Mouse (Mus musculus) cerebellum, postnatal 14 days (tissue): ENCODE data around the gene Snca.

Experiments used
- DNase-seq, 2 experiments: peaks; one replicate each; pipeline ENCODE4 v3.0.0; 2021; ENCODE audit warnings: mixed read lengths in 2 of 2

Snca gene

DNA sequence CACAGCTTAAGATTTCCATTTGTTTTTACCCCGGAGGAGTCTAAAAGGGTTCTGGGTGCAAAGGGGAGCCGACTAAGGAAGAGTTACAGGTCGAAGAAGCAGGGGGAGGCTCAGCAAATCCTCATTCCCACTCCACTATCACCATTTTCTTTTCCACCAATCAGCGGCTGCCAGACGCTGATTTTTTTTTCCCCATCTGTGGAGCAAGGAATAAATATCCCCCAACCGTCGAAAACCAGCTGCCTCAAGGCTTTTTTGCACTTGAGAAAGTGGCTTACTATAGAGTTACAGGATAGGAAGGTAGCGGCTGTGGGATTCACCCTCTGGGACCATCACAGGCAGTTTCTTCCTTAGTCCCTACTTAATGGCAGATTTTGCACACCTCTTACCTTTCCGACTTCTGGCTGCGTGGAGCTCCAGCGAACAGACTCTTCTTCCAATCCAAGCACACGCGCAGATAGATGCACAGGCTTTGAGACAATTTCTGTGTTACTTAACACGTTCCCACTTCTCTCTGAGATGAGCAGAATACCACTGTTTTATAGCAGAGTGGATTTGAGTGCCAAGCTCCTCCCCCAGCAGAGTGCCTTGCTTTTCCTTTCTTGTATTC lies at the start of gene Snca:
Gene Snca (minus strand): TSS at position 574 of the 610 bp plus-strand sequence.
- peak; percentile 56 to 58 for DNase-seq

DNA sequence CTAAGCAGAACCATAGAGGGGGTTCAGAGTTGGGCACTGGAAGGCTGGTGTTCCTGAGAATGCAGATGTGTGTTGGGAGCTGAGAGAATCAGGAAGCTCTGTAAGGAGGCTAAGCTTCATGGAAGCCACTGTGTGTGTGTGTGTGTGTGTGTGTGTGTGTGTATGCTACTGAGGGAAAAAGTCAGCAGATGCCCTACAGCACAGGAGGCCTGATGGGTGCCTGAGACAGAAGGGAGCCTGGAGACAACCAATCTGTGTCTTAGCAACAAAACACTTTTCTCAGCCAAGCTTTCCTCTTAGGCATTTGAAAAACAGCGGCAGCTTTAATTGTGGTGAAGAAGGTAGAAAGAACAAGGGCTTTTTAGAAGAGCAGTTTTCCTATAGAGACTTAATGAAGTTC lies 40.5 kb upstream of the Snca start:
- DNase-seq: peak; percentile 10 to 37

DNA sequence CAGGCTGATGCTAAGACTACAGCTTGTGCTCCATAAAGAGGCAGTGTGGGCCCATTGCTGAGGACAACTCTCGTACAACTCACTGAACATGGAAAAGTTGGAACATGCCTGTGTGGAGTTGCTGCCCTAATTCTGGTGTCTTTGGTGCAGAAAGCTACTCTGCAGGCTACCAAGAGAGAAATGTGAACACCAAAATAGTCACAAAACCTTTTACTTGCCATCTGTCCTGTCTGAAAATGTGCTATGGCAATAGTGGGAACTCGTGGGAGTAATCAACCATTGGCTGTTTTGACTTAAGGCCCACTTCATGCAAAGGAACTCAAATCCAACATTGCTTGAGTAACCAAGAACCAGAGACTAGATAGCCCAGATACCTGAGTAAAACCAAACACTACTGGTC lies 26.9 kb upstream of the Snca start:
- DNase-seq: no peak

DNA sequence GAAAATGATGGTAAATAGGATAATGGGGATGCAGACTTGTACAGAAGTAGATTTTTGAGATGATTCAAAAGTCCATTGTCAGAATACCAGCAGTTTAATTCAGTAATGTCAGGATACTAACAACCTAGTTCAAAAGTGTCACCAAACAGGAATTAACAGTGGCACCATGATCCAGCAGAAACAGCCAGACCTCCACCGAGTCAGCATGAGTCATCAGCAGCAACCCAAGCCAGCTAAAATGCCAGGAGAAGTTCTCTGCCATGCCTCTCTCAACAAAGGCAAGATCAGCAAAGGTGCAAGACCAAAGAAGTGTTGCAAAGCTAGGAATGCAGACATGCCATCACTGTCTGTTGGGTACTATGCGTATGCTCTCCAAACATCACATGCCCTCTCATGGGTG lies 22.0 kb upstream of the Snca start:
- DNase-seq: no peak

DNA sequence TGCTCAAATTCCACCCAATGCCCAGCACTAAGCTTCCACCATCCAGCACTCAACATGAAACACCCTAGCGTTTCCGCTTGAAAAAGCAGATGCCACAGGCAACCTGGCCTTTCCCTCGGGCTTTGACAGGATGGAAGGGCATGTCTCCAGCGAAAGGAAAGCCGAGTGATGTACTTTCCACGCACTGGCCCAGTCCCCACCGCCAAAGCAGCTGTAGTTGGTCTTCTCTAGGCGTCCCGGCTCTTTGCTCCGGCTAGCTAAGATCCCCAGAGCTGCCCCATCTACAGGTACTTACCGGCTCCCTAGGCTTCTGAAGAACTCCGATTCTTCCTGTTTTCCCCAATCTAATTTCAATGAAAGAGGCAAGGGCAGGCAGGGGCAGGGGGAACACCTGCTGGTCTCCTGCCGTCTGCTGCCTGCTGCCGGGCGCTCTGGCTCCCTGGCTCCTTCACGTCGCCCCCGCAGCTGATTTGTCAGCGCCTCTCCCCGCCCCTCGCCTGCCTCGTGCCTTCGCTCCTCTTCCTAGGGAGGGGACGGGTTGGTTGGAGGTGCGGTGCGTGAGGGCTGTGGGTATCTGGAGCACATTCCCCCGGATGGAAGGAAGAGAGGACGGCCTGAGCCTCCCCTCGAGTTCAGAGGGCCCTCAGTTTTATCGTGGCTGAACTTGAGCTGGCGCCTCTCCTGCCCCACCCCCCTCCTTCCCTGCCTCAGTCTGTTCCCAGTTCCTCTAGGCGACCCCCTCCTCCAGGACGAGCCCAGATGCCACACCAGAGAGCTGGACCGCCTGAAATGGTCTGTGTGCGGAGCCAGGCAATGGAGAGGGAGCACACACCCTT lies 1.0 kb downstream of the Snca start:
- peak; percentile 86 to 88 for DNase-seq

DNA sequence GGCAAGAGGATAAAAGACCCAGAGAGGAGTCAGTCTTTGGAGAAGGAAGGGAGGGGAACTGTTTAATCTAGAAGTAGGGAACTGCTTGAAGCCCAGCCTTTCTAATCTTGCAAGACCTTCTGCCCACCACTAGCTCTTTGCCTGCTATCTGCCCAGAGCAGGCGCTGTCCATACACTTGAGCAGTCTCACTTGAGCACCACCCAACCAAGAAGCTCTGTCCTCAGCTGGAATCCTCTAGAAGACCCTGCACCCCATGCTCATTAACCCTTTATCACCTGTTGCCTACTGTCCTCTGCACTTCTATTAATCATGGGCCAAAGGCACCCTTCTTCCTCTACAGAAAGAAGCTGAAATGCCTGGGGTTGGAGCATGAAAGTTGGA lies 1.6 kb downstream of the Snca start:
- peak in 1 of 2 experiments; percentile 36 for DNase-seq

DNA sequence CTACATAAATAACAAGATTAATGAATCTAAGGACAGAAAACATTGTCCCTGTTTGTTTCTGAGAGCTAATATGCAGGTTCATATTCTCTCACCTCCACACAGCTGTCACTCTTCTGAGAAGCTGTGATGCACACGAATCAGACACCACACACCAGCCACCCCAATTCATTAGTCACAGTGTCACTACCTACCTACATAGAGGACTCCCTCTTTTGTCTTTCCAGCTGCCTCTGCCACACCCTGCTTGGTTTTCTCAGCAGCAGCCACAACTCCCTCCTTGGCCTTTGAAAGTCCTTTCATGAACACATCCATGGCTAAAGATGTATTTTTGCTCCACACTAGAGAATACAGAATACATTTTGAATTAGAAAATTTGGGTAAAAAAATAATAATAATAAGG lies 2.4 kb downstream of the Snca start:
- no peak for DNase-seq

DNA sequence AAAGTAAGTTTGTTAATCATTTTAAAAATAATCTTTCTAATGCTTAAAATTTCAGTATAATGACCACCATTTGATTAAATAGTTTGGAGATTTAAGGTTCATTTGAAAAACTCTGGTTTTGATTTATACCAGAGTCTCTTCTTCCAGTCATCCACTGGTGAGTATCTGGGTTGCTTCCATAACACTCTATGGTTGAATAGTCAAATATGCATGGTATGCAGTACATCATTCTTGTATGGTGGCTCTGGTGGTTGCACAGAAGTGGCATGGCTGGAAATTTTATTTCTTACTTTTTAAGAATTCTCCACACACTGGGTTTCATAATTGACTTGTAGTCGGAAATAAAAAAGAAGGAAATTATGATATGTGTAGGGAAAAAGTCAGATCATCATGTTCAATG lies 10.4 kb downstream of the Snca start:
- DNase-seq: no peak

DNA sequence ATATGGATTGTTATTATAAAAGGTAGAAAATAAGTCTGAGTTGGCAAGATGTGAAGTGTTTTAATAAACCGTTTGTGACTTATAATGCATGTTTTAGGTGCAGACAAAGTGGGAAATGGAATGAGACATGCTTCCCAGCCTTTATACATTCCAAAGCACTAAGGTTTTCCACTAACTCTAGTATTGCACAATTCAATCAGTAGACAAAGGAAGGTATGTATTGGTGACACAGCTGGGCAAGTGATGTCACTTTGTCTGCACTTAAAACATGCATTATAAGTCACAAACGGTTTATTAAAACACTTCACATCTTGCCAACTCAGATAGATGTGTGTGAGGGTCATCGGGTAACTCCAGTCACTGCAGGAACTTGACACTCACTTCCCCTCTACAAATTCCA lies 16.1 kb downstream of the Snca start:
- no peak for DNase-seq

DNA sequence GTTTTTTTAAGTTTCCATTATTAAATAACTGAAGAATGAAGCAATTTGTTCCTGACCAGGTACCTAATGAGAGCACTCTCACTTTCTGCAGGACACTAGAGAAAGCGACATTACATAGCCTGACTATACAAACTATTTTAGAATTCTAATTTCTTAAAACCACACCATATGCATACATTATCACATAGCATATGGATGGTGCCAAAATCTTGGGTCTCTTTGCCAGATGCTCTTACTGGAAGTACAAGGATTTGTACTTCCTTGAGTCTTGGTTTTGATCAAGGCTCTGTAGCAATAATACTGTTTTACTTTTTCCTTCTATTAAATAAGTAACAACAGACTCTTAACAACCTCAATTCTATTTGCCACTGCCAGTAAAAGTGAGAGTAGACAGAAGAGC lies 31.4 kb downstream of the Snca start:
- no peak for DNase-seq

DNA sequence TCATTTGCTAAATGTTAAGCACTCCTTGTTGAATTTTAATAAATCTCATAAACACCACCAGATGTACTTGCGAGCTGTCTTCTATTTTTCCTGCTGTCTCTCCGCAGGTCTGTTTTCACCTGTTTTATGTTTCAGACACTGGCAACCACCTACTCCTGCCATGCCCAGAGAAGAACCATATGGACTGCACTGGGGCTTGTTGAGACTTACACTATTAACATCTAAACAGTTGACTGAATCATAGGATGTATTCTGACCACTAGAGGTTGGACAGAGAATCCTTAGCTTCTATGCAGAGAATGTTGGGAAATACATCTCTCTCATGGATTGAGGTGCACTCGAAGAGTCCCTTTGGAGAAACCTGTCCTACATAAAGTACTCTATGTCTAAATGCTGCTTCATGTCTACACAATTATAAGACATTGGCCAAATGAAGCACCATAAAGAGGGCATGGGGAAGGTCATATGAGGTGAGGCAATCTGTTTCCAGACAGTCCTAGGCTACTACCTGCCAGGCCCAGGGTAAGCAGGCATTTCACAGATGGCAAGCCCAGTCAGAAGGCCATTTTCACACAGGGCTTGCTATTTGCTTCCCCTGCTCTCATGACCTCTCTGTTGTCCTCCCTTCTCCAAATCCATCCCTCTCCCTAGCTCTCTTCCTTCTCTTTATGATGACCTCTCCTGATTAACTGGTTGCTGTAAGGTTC lies 35.8 kb downstream of the Snca start:
- peak; percentile 56 to 75 for DNase-seq

DNA sequence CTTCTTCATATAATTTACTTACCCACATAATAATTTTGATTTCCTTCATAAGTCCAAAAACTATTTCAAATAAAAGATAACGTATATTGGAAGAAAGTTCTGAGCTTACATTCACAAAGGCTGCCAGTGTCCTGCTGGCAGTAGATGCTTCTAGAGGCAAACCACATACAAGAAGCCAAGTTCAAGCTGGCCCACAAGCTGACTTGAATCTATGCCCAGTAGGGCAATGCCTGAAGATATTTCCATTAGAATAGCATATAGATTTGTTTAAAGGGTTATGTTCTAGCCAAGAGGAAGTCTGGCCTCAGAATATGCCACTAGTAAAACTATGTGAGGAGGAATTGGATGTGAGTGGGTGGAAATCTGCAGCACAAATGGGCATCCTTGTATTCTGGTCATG lies 42.7 kb downstream of the Snca start:
- DNase-seq: peak; percentile 47 to 81

DNA sequence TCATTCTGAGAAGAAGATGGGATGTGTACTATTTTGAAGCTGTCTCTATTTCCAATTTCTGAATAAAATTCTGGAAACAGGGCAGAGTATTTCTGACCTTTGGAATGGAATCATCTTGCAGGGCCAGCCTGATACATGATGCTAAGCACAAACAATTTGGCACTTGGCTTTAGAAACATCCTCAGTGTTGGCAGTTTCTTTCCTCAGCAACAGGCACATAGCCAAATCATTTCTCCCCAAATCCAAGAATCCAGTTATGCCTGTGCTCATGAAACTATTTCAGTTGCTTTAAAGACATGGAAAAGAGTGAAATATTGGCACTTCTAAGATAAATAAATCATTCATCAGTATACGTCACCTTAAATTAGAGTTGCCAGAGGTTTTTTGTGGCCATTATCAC lies 57.8 kb downstream of the Snca start:
- peak; percentile 52 to 78 for DNase-seq

DNA sequence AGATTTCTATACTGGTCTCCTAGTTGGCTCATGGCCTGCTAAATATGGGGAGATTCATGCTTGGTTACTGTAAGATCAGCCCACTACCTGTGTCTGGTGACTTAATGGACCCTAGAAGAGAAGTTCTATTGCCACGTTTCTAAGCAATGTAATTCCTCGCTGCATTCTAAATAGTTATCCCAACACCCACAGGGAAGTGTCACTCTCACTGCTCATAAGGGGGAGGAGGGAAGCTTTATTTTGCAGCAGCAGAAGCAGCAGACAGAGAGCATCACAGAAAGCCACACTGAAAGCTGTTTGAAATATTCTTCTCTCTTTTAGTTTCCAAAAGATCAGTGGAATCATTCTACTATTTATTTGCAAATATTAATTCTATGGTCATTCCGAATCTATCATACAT lies 64.0 kb downstream of the Snca start:
- no peak for DNase-seq

DNA sequence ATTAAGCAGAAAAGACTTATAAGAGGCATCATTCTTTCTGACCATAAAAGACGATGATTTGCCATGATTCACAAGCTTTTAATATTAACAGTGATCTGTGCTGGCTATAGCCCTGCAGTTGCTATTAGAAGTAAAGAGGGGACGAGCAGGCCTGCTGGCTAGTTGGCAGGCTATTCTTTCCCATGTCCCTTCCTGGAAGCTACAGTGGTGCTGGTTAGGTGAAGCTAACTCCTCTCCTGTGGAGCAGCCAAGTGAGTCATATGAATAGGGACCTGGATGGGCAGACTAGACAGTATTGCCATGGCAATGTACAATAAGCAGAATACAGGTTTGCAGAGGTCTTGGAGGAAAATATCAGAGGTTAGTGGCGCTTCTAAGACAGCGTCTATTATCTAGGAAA lies 66.8 kb downstream of the Snca start:
- peak; percentile 29 to 63 for DNase-seq

DNA sequence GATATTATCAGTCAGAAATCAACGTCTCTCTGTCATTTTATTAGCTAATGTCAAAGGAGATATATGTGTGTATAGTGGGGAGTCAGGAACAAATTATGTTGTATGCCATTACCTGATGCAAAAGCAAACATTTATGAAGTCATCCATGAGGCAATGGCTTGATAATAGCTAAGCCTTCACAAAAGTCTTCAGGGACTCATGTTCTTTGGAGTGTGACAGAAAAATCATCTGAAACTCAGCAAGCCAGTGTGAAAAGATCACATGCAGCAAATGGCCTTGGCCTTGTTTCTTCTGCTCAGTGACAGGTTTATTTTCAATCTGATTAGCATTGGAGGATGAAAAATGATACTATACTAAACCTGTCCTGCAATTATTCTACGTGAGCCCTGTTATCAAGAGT lies 67.9 kb downstream of the Snca start:
- DNase-seq: no peak

DNA sequence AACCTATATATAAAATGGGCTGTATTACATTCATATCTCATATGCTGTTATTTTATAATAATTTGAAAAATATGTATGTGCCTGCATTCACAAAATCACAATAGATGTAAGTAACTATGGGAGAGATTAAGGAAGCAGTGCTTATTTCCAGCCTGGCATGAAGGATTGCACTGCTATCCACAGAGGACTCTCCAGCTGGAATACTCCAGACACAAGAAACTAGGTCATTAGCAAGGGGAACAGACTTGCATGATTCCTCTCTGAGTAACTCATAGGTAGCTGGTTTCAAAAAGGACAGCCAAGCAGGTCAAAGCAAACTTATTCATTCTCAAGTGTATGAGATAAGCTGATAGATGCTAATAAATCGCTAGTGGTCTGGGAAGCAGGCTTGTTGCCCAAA lies 74.7 kb downstream of the Snca start:
- DNase-seq: no peak

DNA sequence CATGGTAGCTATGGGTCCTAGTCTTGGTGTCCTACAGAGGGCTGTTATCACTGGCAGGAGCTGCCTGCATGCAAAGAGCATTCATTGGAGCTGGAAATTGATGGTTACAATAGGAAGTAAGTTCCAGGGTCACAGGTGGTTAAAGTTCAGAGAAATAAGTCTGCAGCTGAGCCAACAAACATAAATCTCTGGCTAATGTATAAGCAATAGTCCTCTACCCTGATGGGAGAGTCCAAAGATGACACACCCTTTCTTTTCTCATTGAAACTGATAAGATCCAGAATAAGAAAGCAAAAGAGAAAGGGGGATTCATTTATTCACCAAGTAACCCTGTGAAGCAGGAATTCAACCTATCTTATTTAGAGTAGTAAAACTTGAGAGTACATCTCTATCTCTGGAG lies 83.7 kb downstream of the Snca start:
- DNase-seq: no peak

DNA sequence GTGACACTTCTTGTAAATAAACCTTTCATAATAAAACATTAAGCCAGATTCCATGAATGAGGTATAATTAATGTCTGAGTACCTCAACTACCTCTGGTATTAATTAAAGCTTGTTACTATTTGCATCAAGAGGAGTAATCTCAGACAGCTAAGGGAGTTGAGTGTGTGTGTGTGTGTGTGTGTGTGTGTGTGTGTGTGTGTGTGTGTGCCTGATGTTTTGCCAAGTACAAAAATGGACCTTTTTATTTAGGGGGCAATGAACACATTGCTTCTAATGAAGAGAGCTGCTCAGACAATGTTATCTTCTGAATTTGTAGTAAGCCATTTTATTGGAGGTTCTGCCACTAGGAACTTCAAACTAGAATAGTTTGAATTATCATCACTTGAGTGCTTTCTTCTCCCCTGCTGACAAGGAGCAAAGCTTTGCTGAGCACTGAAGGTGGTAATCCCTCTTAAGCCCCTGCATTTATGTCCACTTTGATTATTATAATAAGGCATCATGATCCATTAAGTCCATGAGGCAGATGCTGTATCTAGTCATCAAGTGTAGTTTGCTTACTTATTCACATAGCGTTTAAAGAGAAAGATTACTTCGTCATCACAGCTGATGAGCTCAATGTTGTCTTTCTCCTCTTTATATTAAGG lies 88.1 kb downstream of the Snca start:
- DNase-seq: no peak

DNA sequence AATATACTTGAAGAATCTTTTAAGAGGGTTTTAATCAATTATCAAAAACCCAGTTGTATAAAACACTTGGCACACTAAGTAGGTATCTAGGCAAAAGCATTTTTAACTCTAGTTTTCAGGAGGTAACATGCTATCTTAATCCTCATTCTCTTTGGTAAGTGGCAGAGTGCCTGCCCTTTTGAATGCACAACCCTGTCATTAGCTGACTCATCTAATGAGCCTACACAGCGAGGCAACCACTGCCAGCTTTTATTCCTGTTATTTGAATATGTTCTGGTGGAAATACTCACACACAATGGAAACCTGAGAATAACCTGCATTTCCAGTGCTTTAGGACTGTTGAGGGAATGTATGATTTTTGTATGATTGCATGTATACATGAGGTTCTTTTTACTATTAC lies 89.9 kb downstream of the Snca start:
- no peak for DNase-seq

DNA sequence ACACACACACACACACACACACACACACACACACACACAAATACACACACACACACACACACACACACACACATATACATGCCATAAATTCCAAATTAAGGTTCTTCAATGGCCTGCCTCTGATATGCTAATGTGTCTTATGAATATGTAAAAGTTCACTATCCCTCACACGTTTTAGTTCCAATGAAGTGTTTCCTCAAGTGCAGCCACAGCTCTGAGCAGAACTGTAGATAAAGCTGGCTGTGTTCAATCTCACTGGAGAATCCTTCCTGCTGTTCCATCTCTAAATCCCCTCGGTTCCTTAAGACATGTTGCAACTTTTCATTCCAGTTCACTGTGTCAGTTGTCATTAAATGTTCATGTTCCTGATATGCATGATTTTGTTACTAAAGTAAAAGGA lies 98.5 kb downstream of the Snca start:
- no peak for DNase-seq

DNA sequence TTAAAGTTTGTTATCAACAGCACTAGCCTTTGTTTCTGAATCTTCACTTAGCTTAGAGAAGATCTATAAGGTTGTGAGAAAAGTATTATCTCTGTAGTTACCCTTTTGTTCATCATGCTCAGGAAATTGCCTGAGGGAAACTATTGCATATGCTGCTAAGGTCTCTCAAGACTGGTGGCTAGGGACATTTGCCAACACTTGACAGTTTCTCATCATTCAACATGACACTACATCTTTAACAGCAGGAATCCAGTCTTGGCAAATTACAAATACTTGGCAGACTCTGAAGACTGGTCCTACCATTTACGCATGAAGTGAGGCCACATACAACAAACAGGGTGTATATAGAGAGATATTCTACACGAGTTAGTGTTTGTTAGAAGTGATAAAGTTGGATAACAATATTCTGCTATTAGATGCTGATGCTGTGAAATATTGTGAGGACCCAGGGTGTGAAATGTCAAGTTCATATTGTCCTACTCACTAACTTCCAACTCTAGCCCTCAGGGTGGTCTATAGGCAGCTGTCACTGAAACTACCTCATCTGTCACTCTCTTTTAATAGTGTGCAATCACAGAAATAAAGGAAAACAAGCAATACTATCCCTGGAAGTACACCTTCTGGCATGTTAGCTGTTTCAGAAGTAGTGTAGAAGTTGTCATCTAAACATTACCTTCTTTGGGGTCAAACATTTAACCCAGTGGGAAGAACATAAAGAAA lies 105.4 kb downstream of the Snca start:
- peak; percentile 51 to 63 for DNase-seq

DNA sequence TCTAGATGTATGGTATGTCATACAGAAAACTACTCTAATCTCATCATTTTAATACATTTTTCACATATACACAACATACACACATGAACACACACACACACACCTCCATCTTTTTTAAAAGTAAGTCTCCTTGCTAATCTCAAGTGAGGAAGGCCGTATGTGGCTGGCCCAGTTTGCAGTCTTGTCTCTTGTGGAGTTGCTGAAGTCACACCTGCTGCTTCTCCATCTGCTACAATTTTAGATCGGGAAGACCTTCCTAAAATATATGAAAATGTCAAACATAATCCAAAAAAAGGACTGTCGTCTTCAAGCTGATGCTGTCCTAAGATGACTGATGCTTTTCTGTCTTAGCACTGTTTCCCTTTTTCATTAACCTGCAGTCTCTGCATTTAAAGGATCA lies 112.1 kb downstream of the Snca start:
- DNase-seq: peak; percentile 54 to 76
